ENCODE assay signal across 14 mouse cellular contexts in the genomic region with DNA sequence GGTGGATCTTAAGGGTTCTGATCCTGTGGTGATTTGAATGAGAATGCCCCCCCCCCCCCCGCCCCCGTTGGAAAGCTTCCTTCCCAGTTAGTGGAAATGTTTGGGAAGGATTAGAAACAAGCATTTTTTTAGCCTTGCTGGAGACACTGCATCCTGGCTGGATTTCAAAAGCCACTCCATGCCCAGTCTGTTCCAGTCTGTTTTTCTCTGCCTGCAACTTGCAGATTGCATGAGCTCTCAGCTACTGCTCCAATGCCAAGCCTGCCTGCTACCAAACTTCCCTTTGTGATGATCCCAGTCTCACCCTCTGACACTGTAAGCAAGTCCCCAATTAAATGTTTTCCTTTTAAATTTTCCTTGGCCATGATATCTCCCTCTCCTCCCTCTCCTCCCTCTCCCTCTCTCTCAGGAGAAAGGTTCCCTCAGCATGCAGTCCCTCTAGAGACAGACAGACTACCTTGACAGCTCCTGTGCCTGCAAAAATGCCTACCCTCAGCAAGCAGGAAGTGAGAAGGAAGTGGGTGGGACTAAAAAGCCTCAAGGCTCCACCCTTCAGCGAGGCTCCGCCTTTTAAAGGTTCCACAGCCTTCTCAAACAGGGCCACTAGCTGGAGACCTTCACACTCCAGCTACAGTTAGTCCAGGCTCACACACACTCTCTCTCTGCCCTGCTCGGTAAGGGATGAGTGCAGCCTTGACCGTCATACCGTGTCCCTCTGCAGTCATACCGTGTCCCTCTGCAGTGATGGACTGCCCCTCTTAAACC.
A peak's percentile ranks its signal among the peaks of the same experiment; 100 is the strongest.
DNase-seq lines count a peak whose midpoint lies in the region; ATAC-seq and TF ChIP-seq lines count a peak whose summit lies in the region.
"Had no signal": no experiment of that assay in that cellular context is flagged by ENCODE, and none has a peak within 500 bp of the region (broad histone marks: within the 10 kb centered on the region; RNA-seq: fewer than 3 reads in every experiment).

No protein-coding gene starts in this region.

- no peaks in the 10 kb centered on the region; the same call in 1 of the 2 replicates for H3K4me1 ChIP-seq in hindbrain, embryonic 14.5 days (replicated peaks; ENCODE audit: control insufficient read depth, insufficient read depth, low read length)
- H3K4me1 ChIP-seq in hindbrain, embryonic 12.5 days, result peaks cover 21% of the 10 kb centered on the region
- H3K4me1 ChIP-seq in stomach, embryonic 14.5 days (ENCODE audit: control insufficient read depth, insufficient read depth, low read length), result peaks cover 7% of the 10 kb centered on the region
- no peaks in the 10 kb centered on the region for H3K4me1 ChIP-seq in stomach, postnatal 0 days (replicated peaks; ENCODE audit: control insufficient read depth, insufficient read depth)
- peaks cover 21% of the 10 kb centered on the region for H3K4me1 ChIP-seq in embryonic facial prominence, embryonic 12.5 days

- no peak for ATAC-seq in hindbrain, embryonic 14.5 days (ENCODE audit: low FRiP score)
- ATAC-seq in hindbrain, embryonic 12.5 days (ENCODE audit: low FRiP score), result no peak
- ATAC-seq in stomach, embryonic 14.5 days (ENCODE audit: insufficient number of reproducible peaks, insufficient read depth, low FRiP score, low read depth), result 0 out of 2 replicates have a peak, but pooled peaks have one; percentile 50
- no peak for ATAC-seq in stomach, postnatal 0 days (ENCODE audit: low FRiP score, low TSS enrichment)
- 0 out of 2 replicates have a peak, but pooled peaks have one; percentile 12 for ATAC-seq in embryonic facial prominence, embryonic 12.5 days (ENCODE audit: insufficient number of reproducible peaks, insufficient read depth, low FRiP score, low TSS enrichment)
- ATAC-seq in CD4-positive, CD25-positive, alpha-beta regulatory T cell, adult 4 months, result no peak
- ATAC-seq: forebrain, embryonic 13.5 days; liver, postnatal 0 days had no signal

- 0 out of 2 replicates have a peak overlapping the region, but pooled peaks have one; percentile 11 for H3K27ac ChIP-seq in hindbrain, embryonic 14.5 days
- no peak overlapping the region for H3K27ac ChIP-seq in hindbrain, embryonic 12.5 days
- H3K27ac ChIP-seq in stomach, embryonic 14.5 days (ENCODE audit: low read length), result 0 out of 2 replicates have a peak overlapping the region, but pooled peaks have one; percentile 56
- H3K27ac ChIP-seq in stomach, postnatal 0 days (replicated peaks), result no peak overlapping the region
- H3K27ac ChIP-seq in embryonic facial prominence, embryonic 12.5 days, result peak overlapping the region; percentile 70; the same call in 1 of the 2 replicates
- H3K27ac ChIP-seq: embryonic facial prominence, embryonic 15.5 days; forebrain, embryonic 13.5 days had no signal

- peaks cover 3% of the 10 kb centered on the region; the same call in 1 of the 2 replicates for H3K27me3 ChIP-seq in hindbrain, embryonic 14.5 days (ENCODE audit: control insufficient read depth, insufficient read depth, low read length)
- H3K27me3 ChIP-seq in hindbrain, embryonic 12.5 days, result 0 out of 2 replicates have a peak, but pooled peaks cover 9% of the 10 kb centered on the region
- no peaks in the 10 kb centered on the region for H3K27me3 ChIP-seq in stomach, embryonic 14.5 days (ENCODE audit: control insufficient read depth, insufficient read depth, low read length)
- H3K27me3 ChIP-seq in stomach, postnatal 0 days (ENCODE audit: control insufficient read depth, insufficient read depth, low read length), result no peaks in the 10 kb centered on the region
- no peaks in the 10 kb centered on the region for H3K27me3 ChIP-seq in embryonic facial prominence, embryonic 12.5 days
- H3K27me3 ChIP-seq: CH12.LX; embryonic facial prominence, embryonic 15.5 days had no signal

- no peak overlapping the region for H3K9ac ChIP-seq in hindbrain, embryonic 14.5 days
- H3K9ac ChIP-seq in hindbrain, embryonic 12.5 days, result no peak overlapping the region
- no peak overlapping the region for H3K9ac ChIP-seq in stomach, embryonic 14.5 days (replicated peaks; ENCODE audit: low read depth, low read length)
- H3K9ac ChIP-seq in stomach, postnatal 0 days (ENCODE audit: low read length), result no peak overlapping the region
- H3K9ac ChIP-seq in embryonic facial prominence, embryonic 12.5 days, result no peak overlapping the region
- H3K9ac ChIP-seq: embryonic facial prominence, embryonic 15.5 days; forebrain, embryonic 13.5 days; liver, postnatal 0 days had no signal

- no peak for TF ChIP-seq EP300 in stomach, postnatal 0 days (optimal IDR thresholded peaks at IDR 0.05)

- no peaks in the 10 kb centered on the region for H3K36me3 ChIP-seq in hindbrain, embryonic 14.5 days (replicated peaks; ENCODE audit: control insufficient read depth, insufficient read depth)
- no peaks in the 10 kb centered on the region for H3K36me3 ChIP-seq in hindbrain, embryonic 12.5 days
- no peaks in the 10 kb centered on the region for H3K36me3 ChIP-seq in stomach, embryonic 14.5 days (ENCODE audit: control insufficient read depth, insufficient read depth, low read length)
- no peaks in the 10 kb centered on the region for H3K36me3 ChIP-seq in stomach, postnatal 0 days (ENCODE audit: control insufficient read depth, insufficient read depth, low read length)
- no peaks in the 10 kb centered on the region for H3K36me3 ChIP-seq in embryonic facial prominence, embryonic 12.5 days
- H3K36me3 ChIP-seq: embryonic facial prominence, embryonic 15.5 days had no signal

- H3K4me3 ChIP-seq in hindbrain, embryonic 14.5 days (replicated peaks; ENCODE audit: low read length), result no peak overlapping the region
- H3K4me3 ChIP-seq in hindbrain, embryonic 12.5 days, result no peak overlapping the region
- H3K4me3 ChIP-seq in stomach, embryonic 14.5 days (ENCODE audit: low read depth, low read length), result no peak overlapping the region
- no peak overlapping the region for H3K4me3 ChIP-seq in stomach, postnatal 0 days (ENCODE audit: low read depth, low read length)
- H3K4me3 ChIP-seq in embryonic facial prominence, embryonic 12.5 days, result no peak overlapping the region
- H3K4me3 ChIP-seq: embryonic facial prominence, embryonic 15.5 days; forebrain, embryonic 13.5 days had no signal

- H3K4me2 ChIP-seq in hindbrain, embryonic 14.5 days (replicated peaks), result no peak overlapping the region
- no peak overlapping the region for H3K4me2 ChIP-seq in hindbrain, embryonic 12.5 days (replicated peaks)
- H3K4me2 ChIP-seq in stomach, embryonic 14.5 days (replicated peaks; ENCODE audit: low read depth, low read length), result no peak overlapping the region
- H3K4me2 ChIP-seq in stomach, postnatal 0 days (replicated peaks; ENCODE audit: low read depth), result no peak overlapping the region
- no peak overlapping the region for H3K4me2 ChIP-seq in embryonic facial prominence, embryonic 12.5 days (replicated peaks)
- H3K4me2 ChIP-seq: embryonic facial prominence, embryonic 15.5 days; forebrain, embryonic 13.5 days had no signal

- 76% methylated on average over 8 of the region's 8 CpGs for WGBS in hindbrain, embryonic 14.5 days
- WGBS in hindbrain, embryonic 12.5 days, result 76% methylated on average over 8 of the region's 8 CpGs
- WGBS in stomach, embryonic 14.5 days, result 83% methylated on average over 8 of the region's 8 CpGs
- WGBS in stomach, postnatal 0 days, result 84% methylated on average over 6 of the region's 8 CpGs
- WGBS in embryonic facial prominence, embryonic 12.5 days, result 78% methylated on average over 8 of the region's 8 CpGs

- TF ChIP-seq CTCF in stomach, postnatal 0 days (IDR thresholded peaks at IDR 0.05; ENCODE audit: low read depth), result no peak

- H3K9me3 ChIP-seq in hindbrain, embryonic 14.5 days (ENCODE audit: control insufficient read depth, low read length), result 0 out of 2 replicates have a peak, but pooled peaks cover 4% of the 10 kb centered on the region
- no peaks in the 10 kb centered on the region for H3K9me3 ChIP-seq in hindbrain, embryonic 12.5 days (replicated peaks)
- H3K9me3 ChIP-seq in stomach, embryonic 14.5 days (ENCODE audit: control insufficient read depth, low read depth, low read length), result no peaks in the 10 kb centered on the region; the same call in 1 of the 2 replicates
- H3K9me3 ChIP-seq in stomach, postnatal 0 days (ENCODE audit: control insufficient read depth, low read length), result peaks cover 4% of the 10 kb centered on the region; the same call in 1 of the 2 replicates
- 0 out of 2 replicates have a peak, but pooled peaks cover 5% of the 10 kb centered on the region for H3K9me3 ChIP-seq in embryonic facial prominence, embryonic 12.5 days
- H3K9me3 ChIP-seq: embryonic facial prominence, embryonic 15.5 days had no signal

- no peak for DNase-seq in hindbrain, embryonic 14.5 days (ENCODE audit: low spot score)
- DNase-seq in stomach, postnatal 0 days (ENCODE audit: low spot score), result no peak
- no peak for DNase-seq in neural tube, embryonic 10.5 days (ENCODE audit: extremely low spot score, low spot score)
- DNase-seq: kidney, adult 11 months; left cerebral cortex, postnatal 4 days; liver, postnatal 0 days; right cerebral cortex, adult 18-20 months had no signal

Comparison
In these comparisons a context has a peak if more than half of its experiments do, and no peak if none do; other contexts are left out.
1. ATAC-seq: peak in stomach, embryonic 14.5 days (single experiment) and embryonic facial prominence, embryonic 12.5 days (single experiment); none in hindbrain, embryonic 14.5 days (single experiment), hindbrain, embryonic 12.5 days (single experiment), stomach, postnatal 0 days (single experiment) and CD4-positive, CD25-positive, alpha-beta regulatory T cell, adult 4 months (single experiment).
2. H3K27ac ChIP-seq: peak in hindbrain, embryonic 14.5 days (single experiment), stomach, embryonic 14.5 days (single experiment) and embryonic facial prominence, embryonic 12.5 days (single experiment); none in hindbrain, embryonic 12.5 days (single experiment) and stomach, postnatal 0 days (single experiment).